Mouse (Mus musculus): ENCODE results near the gene Gm21974.

GRCm38 (mm10) chr7:127899997-127900396 is 4.7 kb upstream of the Gm21974 start:
- TF ChIP-seq ZMIZ1 (IDR thresholded peaks at IDR 0.05; ENCODE audit: low read depth, low read length) (no peak), RAD21 (IDR thresholded peaks at IDR 0.05; ENCODE audit: low read depth, low read length) (no peak), MAX (IDR thresholded peaks at IDR 0.05; ENCODE audit: low read length) (no peak), E2F4 (IDR thresholded peaks at IDR 0.05; ENCODE audit: borderline replicate concordance, low read depth, low read length) (no peak), CTCF (IDR thresholded peaks at IDR 0.05 in 2 of 3, conservative IDR thresholded peaks at IDR 0.05 in 1 of 3; ENCODE audit: control insufficient read depth in 1 of 3, insufficient read depth in 1 of 3, low read depth in 2 of 3, low read length in 3 of 3, poor library complexity in 1 of 3, severe bottlenecking in 1 of 3) (no peak), EP300 (IDR thresholded peaks at IDR 0.05; ENCODE audit: low read depth in 1 of 2, low read length in 2 of 2) (peak in 1 of 2 experiments; percentile 59; a peak in 3 of 4 replicates)

Data from MEL (cell line).